ENCODE assay signal across 8 mouse cellular contexts in genomic region chr2:33886386-33887327, GRCm38 (mm10). TPM values are rescaled to one million over a fixed set of nuclear protein-coding genes. Genes with fewer than 3 reads are reported as not detected.
A peak's percentile ranks its signal among the peaks of the same experiment; 100 is the strongest.
DNase-seq lines count a peak whose midpoint lies in the region; ATAC-seq and TF ChIP-seq lines count a peak whose summit lies in the region.

No protein-coding gene starts in this region.

- DNase-seq in spleen, adult 12 weeks (ENCODE audit: low spot score) = peak; percentile 57
- DNase-seq in spleen, adult 18-20 months = no peak
- DNase-seq in cerebellum, adult 9-11 months = peak; percentile 70
- peak; percentile 23 for DNase-seq in gastrocnemius, adult 18-20 months (ENCODE audit: low spot score)
- DNase-seq in hindbrain, postnatal 0 days (ENCODE audit: low spot score) = peak; percentile 81
- no peak for DNase-seq in limb, embryonic 14.5 days (ENCODE audit: low spot score)
- DNase-seq in natural killer cell, adult 2 months (ENCODE audit: low spot score in 2 of 2) = peak; percentile 13 to 22
- DNase-seq in thymus, postnatal 0 days (ENCODE audit: low spot score) = peak; percentile 40

- no peak for TF ChIP-seq POLR2A in limb, embryonic 14.5 days (IDR thresholded peaks at IDR 0.05; ENCODE audit: borderline replicate concordance, extremely low read depth, insufficient read depth, insufficient read length)

- peak; percentile 67 for ATAC-seq in hindbrain, postnatal 0 days
- ATAC-seq in limb, embryonic 14.5 days (ENCODE audit: low FRiP score, low read depth) = peak; percentile 50

- no peaks in the 10 kb centered on the region for H3K36me3 ChIP-seq in hindbrain, postnatal 0 days (ENCODE audit: insufficient read depth, low read length)
- no peaks in the 10 kb centered on the region for H3K36me3 ChIP-seq in limb, embryonic 14.5 days (ENCODE audit: control insufficient read depth, insufficient read depth, low read length)

- TF ChIP-seq CTCF in hindbrain, postnatal 0 days (IDR thresholded peaks at IDR 0.05; ENCODE audit: low read depth) = no peak

- H3K4me1 ChIP-seq in hindbrain, postnatal 0 days (ENCODE audit: insufficient read depth, low read length) = peaks cover 26% of the 10 kb centered on the region
- H3K4me1 ChIP-seq in limb, embryonic 14.5 days (ENCODE audit: control insufficient read depth, insufficient read depth, low read length) = peaks cover 23% of the 10 kb centered on the region

- H3K9ac ChIP-seq in hindbrain, postnatal 0 days (replicated peaks; ENCODE audit: low read length) = peak overlapping the region; percentile 99
- H3K9ac ChIP-seq in limb, embryonic 14.5 days (ENCODE audit: low read depth, low read length, severe bottlenecking) = peak overlapping the region; percentile 98

- 3% methylated on average over 47 of the region's 51 CpGs for WGBS in hindbrain, postnatal 0 days
- 8% methylated on average over 30 of the region's 51 CpGs for WGBS in limb, embryonic 14.5 days

- H3K9me3 ChIP-seq in hindbrain, postnatal 0 days (ENCODE audit: low read length) = no peaks in the 10 kb centered on the region
- no peaks in the 10 kb centered on the region for H3K9me3 ChIP-seq in limb, embryonic 14.5 days (ENCODE audit: control insufficient read depth, low read length)

- peak overlapping the region; percentile 93 for H3K4me2 ChIP-seq in hindbrain, postnatal 0 days (ENCODE audit: low read depth, low read length)
- H3K4me2 ChIP-seq in limb, embryonic 14.5 days (replicated peaks; ENCODE audit: low read depth, low read length, severe bottlenecking) = peak overlapping the region; percentile 89

- H3K27ac ChIP-seq in hindbrain, postnatal 0 days = peak overlapping the region; percentile 99
- peak overlapping the region; percentile 85 for H3K27ac ChIP-seq in limb, embryonic 14.5 days (replicated peaks; ENCODE audit: low read depth, low read length)

- H3K27me3 ChIP-seq in hindbrain, postnatal 0 days (ENCODE audit: insufficient read depth, low read length) = no peaks in the 10 kb centered on the region
- no peaks in the 10 kb centered on the region for H3K27me3 ChIP-seq in limb, embryonic 14.5 days (ENCODE audit: control insufficient read depth, insufficient read depth, low read length)

- peak overlapping the region; percentile 82 for H3K4me3 ChIP-seq in hindbrain, postnatal 0 days (ENCODE audit: low read length)
- H3K4me3 ChIP-seq in limb, embryonic 14.5 days (replicated peaks; ENCODE audit: low read length) = peak overlapping the region; percentile 77

RNA-seq across cellular contexts. Expression of gene Mvb12b, which starts 1.1 kb away (rescaled TPM):
- total RNA-seq in gastrocnemius, adult 18-20 months (2021) = 10 to 100 TPM; 27.5 to 27.9 TPM
- 134 and 142 TPM in 2 replicates for total RNA-seq in hindbrain, postnatal 0 days (2014; rRNA removed)
- 55.4 and 64.1 TPM in 2 replicates for polyA plus RNA-seq in hindbrain, postnatal 0 days (2015; fragmentation: Nextera tagmentation; extraction: Ambion mirVana)
- 26.6 and 35.2 TPM in 2 replicates for polyA plus RNA-seq in limb, embryonic 14.5 days (2012; rRNA removed)
- 17.5 and 18.6 TPM in 2 replicates for polyA plus RNA-seq in limb, embryonic 14.5 days (2014; fragmentation: Nextera tagmentation; extraction: Ambion mirVana)
- polyA plus RNA-seq in thymus, postnatal 0 days (2015; fragmentation: Nextera tagmentation; extraction: Ambion mirVana) = 50.4 and 56.8 TPM in 2 replicates

Comparison
In these comparisons a context has a peak if more than half of its experiments do, and no peak if none do; other contexts are left out.
1. DNase-seq: peak in spleen, adult 12 weeks (single experiment), cerebellum, adult 9-11 months (single experiment), gastrocnemius, adult 18-20 months (single experiment), hindbrain, postnatal 0 days (single experiment), natural killer cell, adult 2 months (2 of 2) and thymus, postnatal 0 days (single experiment); none in spleen, adult 18-20 months (0 of 2) and limb, embryonic 14.5 days (single experiment).